15 mouse cellular contexts compared by ENCODE assay signal in the genomic region with DNA sequence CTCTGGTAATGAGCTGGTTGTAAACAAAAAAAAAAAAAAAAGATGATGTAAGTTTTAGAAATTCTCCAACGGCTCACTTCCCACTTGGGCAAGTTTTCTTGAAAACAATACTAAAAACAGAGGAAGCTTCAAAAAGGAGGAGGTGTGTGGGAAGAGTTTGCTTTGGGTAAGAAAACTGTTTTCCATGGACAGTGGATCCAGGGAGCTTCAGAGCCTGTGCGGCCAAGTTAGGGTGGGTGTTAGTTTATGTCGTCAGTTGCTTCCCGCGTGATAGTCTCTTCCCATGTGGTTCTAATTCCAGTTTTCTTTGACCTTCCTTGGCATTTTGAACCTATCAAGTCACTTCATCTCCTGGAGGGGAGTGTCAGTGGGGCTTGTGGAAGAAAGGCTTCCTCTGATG. TPM values are rescaled to one million over a fixed set of nuclear protein-coding genes. Genes with fewer than 3 reads are reported as not detected.
DNase-seq lines count a peak whose midpoint lies in the region; ATAC-seq and TF ChIP-seq lines count a peak whose summit lies in the region.
"Had no signal": no experiment of that assay in that cellular context is flagged by ENCODE, and none has a peak within 500 bp of the region (broad histone marks: within the 10 kb centered on the region; RNA-seq: fewer than 3 reads in every experiment).

No protein-coding gene starts in this region.

- no peaks in the 10 kb centered on the region for H3K36me3 ChIP-seq in heart, embryonic 13.5 days
- no peaks in the 10 kb centered on the region for H3K36me3 ChIP-seq in lung, postnatal 0 days (ENCODE audit: insufficient read depth, low read length)
- no peaks in the 10 kb centered on the region for H3K36me3 ChIP-seq in myocyte (ENCODE audit: control insufficient read depth, insufficient read depth)
- H3K36me3 ChIP-seq: liver, embryonic 13.5 days had no signal

- TF ChIP-seq POLR2A in myocyte (IDR thresholded peaks at IDR 0.05; ENCODE audit: insufficient read length, low read depth): no peak

- H3K4me2 ChIP-seq in heart, embryonic 13.5 days: no peak overlapping the region
- H3K4me2 ChIP-seq in lung, postnatal 0 days (replicated peaks; ENCODE audit: low read depth, low read length): no peak overlapping the region
- no peak overlapping the region for H3K4me2 ChIP-seq in myocyte (ENCODE audit: low read depth)
- H3K4me2 ChIP-seq: liver, embryonic 13.5 days had no signal

- 61% methylated on average over 5 of the region's 5 CpGs for WGBS in heart, embryonic 13.5 days
- WGBS in lung, postnatal 0 days: 36% methylated on average over 5 of the region's 5 CpGs

- no peak overlapping the region for H3K9ac ChIP-seq in heart, embryonic 13.5 days
- H3K9ac ChIP-seq in lung, postnatal 0 days (replicated peaks; ENCODE audit: low read depth): no peak overlapping the region
- H3K9ac ChIP-seq: liver, embryonic 13.5 days had no signal

- no peak for ATAC-seq in heart, embryonic 13.5 days (ENCODE audit: extremely low read depth, insufficient number of reproducible peaks, low FRiP score, low TSS enrichment)
- no peak for ATAC-seq in lung, postnatal 0 days
- ATAC-seq: CD4-positive, CD25-positive, alpha-beta regulatory T cell, adult 4 months; hindbrain, embryonic 16.5 days had no signal

- DNase-seq in heart, adult 8-10 months (ENCODE audit: low spot score): no peak
- peak; percentile 54 for DNase-seq in lung, postnatal 0 days (ENCODE audit: low spot score)
- no peak for DNase-seq in lung, postnatal 25 days (ENCODE audit: low spot score)
- DNase-seq in layer of hippocampus, adult 18-20 months (ENCODE audit: low spot score in 2 of 2): no peak
- DNase-seq: adrenal gland, postnatal 36 days; cerebellum, postnatal 36 days; kidney, adult 11 months; kidney, postnatal 25 days; liver, embryonic 13.5 days; retina, postnatal 1 day had no signal

- H3K4me1 ChIP-seq in heart, embryonic 13.5 days: peaks cover 86% of the 10 kb centered on the region
- H3K4me1 ChIP-seq in lung, postnatal 0 days (ENCODE audit: insufficient read depth, low read depth, low read length): peaks cover 18% of the 10 kb centered on the region; the same call in 1 of the 2 replicates
- H3K4me1 ChIP-seq in brown adipose tissue, adult 24 weeks (ENCODE audit: control insufficient read depth, insufficient read depth, insufficient read length, low read length): peaks cover 25% of the 10 kb centered on the region

- H3K4me3 ChIP-seq in heart, embryonic 13.5 days: no peak overlapping the region
- no peak overlapping the region for H3K4me3 ChIP-seq in lung, postnatal 0 days (ENCODE audit: low read depth, low read length)
- H3K4me3 ChIP-seq in brown adipose tissue, adult 24 weeks (ENCODE audit: insufficient read depth, low read depth, low read length): no peak overlapping the region
- no peak overlapping the region for H3K4me3 ChIP-seq in myocyte
- H3K4me3 ChIP-seq: liver, embryonic 13.5 days had no signal

- no peak overlapping the region for H3ac ChIP-seq in myocyte (ENCODE audit: control insufficient read depth, insufficient read length)

- TF ChIP-seq CTCF in lung, postnatal 0 days (IDR thresholded peaks at IDR 0.05): no peak

- H3K79me2 ChIP-seq in myocyte (ENCODE audit: control insufficient read depth, insufficient read depth): peaks cover 10% of the 10 kb centered on the region

- H3K27me3 ChIP-seq in heart, embryonic 13.5 days (replicated peaks): no peaks in the 10 kb centered on the region
- no peaks in the 10 kb centered on the region for H3K27me3 ChIP-seq in lung, postnatal 0 days (replicated peaks; ENCODE audit: insufficient read depth, low read length)
- no peaks in the 10 kb centered on the region for H3K27me3 ChIP-seq in myocyte (ENCODE audit: control insufficient read depth, insufficient read depth, insufficient read length)
- H3K27me3 ChIP-seq: liver, embryonic 13.5 days had no signal

- H3K9me3 ChIP-seq in heart, embryonic 13.5 days: no peaks in the 10 kb centered on the region
- H3K9me3 ChIP-seq in lung, postnatal 0 days (ENCODE audit: low read length): no peaks in the 10 kb centered on the region
- H3K9me3 ChIP-seq: liver, embryonic 13.5 days had no signal

- 0 out of 2 replicates have a peak, but pooled peaks have one; percentile 6 for TF ChIP-seq EP300 in lung, postnatal 0 days (IDR thresholded peaks at IDR 0.05)

- H3K27ac ChIP-seq in heart, embryonic 13.5 days (replicated peaks): peak overlapping the region; percentile 98
- peak overlapping the region; percentile 86 for H3K27ac ChIP-seq in lung, postnatal 0 days (ENCODE audit: low read length)
- peak overlapping the region; percentile 66; the same call in 1 of the 2 replicates for H3K27ac ChIP-seq in brown adipose tissue, adult 24 weeks (replicated peaks; ENCODE audit: low read depth, low read length)
- H3K27ac ChIP-seq: liver, embryonic 13.5 days had no signal

TF ChIP-seq in myocyte, 11 proteins besides CTCF, POLR2A, EP300 and RAD21:
- TF ChIP-seq REST (IDR thresholded peaks at IDR 0.05; ENCODE audit: insufficient read depth, insufficient read length) (no peak), CEBPB (IDR thresholded peaks at IDR 0.05; ENCODE audit: insufficient read depth, poor library complexity, severe bottlenecking) (peak; percentile 39; the same call in 1 of the 2 replicates)

RNA-seq across cellular contexts. Expression of gene Rassf8, which starts 21.1 kb away (rescaled TPM):
- polyA plus RNA-seq in heart, embryonic 13.5 days (2015; fragmentation: Nextera tagmentation; extraction: Ambion mirVana): 7.4 and 7.6 TPM in 2 replicates
- 10 to 100 TPM; 54.3 to 61.5 (median 55.4) TPM for total RNA-seq in heart, adult 8-10 months (2022)
- 15.1 and 18.4 TPM in 2 replicates for polyA plus RNA-seq in lung, postnatal 0 days (2015; fragmentation: Nextera tagmentation; extraction: Ambion mirVana)
- 13.5 and 20.2 TPM in 2 replicates for polyA plus RNA-seq in brown adipose tissue, adult 24 weeks (2012; ENCODE audit: insufficient read depth, insufficient read length, missing spikeins)
- 6.3 TPM for polyA plus RNA-seq in myocyte (2012; fragmentation: generic; extraction: Trizol)
- 10 to 100 TPM; 23.7 to 27.3 TPM for total RNA-seq in layer of hippocampus, adult 18-20 months (2021)
